Mouse (Mus musculus) spleen, postnatal 10 days (tissue): ENCODE data around the gene Gm6803.
"Not testable (repeated sequence)": the region's sequence is repeated elsewhere in the genome, so short reads cannot be mapped to it uniquely, and the experiment has no call there.

Source experiments
- DNase-seq, 2 experiments: peaks; one replicate each; pipeline ENCODE4 v3.0.0; 2021 to 2022; ENCODE audit warnings: low spot score in 2 of 2

Gene Gm6803

DNA sequence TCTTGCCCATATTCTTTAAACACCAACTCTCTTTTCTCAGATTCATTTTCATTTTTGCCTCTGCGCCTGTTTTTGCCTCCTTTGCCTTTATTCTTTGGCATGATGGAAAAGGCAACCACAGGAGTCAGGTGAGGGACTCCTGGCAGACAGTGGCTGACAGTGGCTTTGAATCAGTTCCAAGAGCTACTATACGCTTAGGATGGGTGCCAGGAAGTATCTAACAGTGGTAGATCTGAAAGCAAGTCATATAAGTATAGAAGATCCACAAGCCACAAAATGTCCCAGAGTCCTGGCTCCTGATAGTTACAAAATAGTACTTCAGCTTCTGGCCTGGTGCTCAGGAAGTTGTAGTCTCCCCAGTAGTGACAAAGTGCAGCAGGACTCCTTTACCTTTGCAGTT, at the start of gene Gm6803:
Gene Gm6803, minus strand, starts transcription at position 101 of the 400 bp plus-strand sequence.
- DNase-seq, result not testable (repeated sequence)

DNA sequence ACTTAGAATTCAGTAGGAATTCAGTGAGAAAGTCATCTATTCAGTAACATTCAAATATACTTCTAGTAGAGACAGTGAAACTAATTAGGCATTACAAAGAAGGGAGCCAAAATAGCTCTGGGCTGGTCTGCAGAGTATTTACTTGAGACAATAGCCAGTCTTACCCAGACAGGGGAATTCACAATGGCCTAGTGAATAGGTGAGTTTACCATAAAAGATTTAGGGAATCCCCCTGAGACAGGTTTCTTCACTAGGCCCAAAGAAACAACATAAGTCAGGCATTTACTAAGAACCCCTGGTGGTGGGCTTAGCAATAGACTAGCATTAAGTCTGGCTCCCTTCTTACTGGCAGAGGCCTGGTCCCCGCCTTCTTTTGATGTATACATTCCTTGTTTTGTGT, 26.7 kb upstream of the Gm6803 start:
- DNase-seq, result not testable (repeated sequence)

DNA sequence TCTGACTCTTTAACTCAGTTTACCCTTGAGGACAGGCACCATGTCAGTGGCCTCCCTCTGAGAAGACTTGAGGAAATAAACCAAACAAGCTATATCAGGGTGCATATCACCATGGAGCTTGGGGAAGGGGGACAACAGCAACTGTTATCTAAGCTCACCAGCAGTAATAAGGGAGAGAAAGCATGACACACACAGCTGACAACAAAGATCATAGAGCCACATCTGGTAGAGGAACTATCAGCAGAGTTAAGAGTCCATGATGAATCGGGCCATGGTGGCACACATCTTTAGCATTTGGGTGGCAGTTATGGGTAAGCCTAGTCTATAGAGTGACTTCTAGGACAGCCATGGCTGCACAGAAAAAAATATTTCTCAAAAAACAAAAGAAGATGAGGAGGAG, 21.1 kb upstream of the Gm6803 start:
- DNase-seq, result not testable (repeated sequence)

DNA sequence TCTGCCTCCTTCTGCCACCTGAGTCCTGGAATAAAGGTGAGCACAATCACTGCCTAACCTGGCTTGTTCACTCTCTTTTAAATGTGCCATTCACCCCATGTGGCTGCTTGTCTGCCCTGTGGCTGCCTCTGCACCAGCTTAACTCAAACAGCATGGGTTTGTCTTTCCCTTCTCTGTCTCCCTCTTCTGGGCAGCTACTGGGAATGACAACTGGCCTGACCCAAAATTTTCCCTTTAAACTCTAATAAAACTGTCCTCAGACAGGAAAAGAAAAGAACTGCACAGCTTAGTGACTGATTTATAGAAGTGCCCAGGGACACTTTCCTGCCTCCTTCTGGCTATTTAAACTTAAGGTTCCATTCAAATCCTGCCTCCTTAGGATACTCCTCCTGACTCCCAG, 20.5 kb upstream of the Gm6803 start:
- DNase-seq, result not testable (repeated sequence)

DNA sequence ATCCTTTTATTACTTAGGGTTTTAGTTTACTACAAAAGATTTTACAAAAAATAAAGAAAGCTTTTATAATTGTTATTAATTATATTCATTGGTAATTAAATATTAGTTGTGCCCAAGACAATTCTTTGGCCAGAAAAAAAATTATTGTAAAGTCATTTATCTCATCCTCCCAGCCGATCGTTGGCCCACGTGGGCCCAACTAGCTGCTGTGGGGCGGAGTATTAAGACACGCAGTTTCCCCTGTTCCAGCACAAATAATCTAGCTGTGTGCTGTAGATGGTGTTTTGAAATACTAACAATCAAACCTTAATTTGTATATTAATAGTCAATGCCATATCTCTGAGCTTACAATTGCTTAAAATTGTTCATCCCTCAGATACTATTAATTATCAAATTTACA, 13.7 kb upstream of the Gm6803 start:
- DNase-seq, result not testable (repeated sequence)

DNA sequence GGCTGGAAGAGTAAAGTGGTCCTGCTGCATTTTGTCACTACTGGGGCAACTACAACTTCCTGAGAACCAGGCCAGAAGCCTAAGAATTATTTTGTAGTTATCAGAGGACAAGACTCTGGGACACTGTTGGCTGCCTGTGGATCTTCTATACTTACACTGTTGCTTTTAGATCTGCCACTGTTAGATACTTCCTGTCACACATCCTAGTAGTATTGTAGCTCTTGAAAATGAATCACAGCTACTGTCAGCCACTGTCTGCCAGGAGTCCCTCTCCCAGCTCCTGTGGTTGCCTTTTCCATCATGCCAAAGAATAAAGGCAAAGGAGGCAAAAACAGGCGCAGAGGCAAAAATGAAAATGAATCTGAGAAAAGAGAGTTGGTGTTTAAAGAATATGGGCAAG, 8.1 kb upstream of the Gm6803 start, which contains the start of gene Gm2056:
Gene Gm2056, plus strand, starts transcription at position 301 of the 400 bp plus-strand sequence.
- not testable (repeated sequence) for DNase-seq

DNA sequence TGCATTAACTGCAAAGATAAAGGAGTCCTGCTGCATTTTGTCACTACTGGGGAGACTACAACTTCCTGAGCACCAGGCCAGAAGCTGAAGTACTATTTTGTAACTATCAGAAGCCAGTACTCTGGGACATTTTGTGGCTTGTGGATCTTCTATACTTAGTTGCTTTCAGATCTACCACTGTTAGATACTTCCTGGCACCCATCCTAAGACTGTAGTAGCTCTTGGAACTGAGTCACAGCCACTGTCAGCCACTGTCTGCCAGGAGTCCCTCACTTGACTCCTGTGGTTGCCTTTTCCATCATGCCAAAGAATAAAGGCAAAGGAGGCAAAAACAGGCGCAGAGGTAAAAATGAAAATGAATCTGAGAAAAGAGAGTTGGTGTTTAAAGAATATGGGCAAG, 7.0 kb downstream of the Gm6803 start, which contains the start of gene Gm2075:
Gene Gm2075, plus strand, starts transcription at position 301 of the 400 bp plus-strand sequence.
- DNase-seq, result not testable (repeated sequence)

DNA sequence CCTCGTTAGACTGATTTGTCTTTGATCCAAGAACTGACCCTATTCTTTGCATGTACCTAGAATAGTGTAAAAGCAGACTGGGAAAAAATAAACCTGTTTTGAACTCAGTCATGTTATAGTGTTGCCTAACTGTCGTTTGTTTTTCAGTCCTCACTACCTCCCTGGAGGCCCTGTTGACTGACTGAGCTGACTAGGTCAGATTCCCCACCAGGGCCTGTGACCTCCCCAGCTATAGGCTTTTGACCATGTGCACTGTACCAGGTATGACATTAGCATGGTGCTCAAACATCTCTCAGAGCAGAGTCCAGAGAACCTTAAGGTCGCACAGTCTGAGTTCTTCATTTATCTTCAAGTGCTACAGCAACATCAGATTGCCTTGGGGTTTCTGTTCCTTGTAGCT, 14.5 kb downstream of the Gm6803 start:
- not testable (repeated sequence) for DNase-seq

DNA sequence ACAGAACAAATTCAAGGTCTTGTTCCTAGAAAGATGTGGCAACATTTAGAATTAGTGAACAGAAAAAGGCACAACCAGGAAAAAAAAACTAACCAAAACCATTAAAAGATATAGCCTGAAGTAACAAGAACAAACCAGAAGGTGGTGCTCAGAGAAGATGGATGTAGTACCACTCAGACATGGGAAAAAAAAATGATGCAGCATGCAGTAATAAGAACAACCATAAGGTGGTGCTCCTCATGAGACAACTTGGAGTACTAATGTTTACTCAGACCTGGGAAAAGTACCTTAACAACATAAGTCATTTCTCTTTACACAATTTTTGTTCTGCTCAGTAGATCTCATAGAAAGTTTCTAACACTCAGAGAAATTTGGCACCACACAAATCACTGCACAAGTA, 34.6 kb downstream of the Gm6803 start:
- DNase-seq, result not testable (repeated sequence)
